Mouse (Mus musculus) naive thymus-derived CD4-positive, alpha-beta T cell, adult 2 months (primary cell): ENCODE measurements around the gene Cap1.

Source experiments
- DNase-seq: peaks from one replicate; pipeline ENCODE4 v3.0.0-alpha.2; 2011; ENCODE audit warnings: low read depth

The Cap1 gene

GRCm38 (mm10) chr4:122885768-122886578 is at the start of gene Cap1:
Cap1 (minus strand) TSS chr4:122886056.
- DNase-seq: peak; percentile 97

- peak; percentile 86 for DNase-seq
These were observed 48.0 kb upstream of the Cap1 start for GRCm38 (mm10) chr4:122933857-122934256.

- DNase-seq: peak; percentile 68
These were observed 47.3 kb upstream of the Cap1 start for GRCm38 (mm10) chr4:122933051-122933591.

- peak; percentile 72 for DNase-seq
These were observed 46.6 kb upstream of the Cap1 start for GRCm38 (mm10) chr4:122932239-122932978.

- no peak for DNase-seq
These were observed 45.2 kb upstream of the Cap1 start for GRCm38 (mm10) chr4:122930939-122931590.

GRCm38 (mm10) chr4:122923392-122924344 is 37.8 kb upstream of the Cap1 start:
- DNase-seq: no peak

GRCm38 (mm10) chr4:122922841-122923240 is 37.0 kb upstream of the Cap1 start:
- no peak for DNase-seq

- DNase-seq: no peak
These were observed 30.1 kb upstream of the Cap1 start for GRCm38 (mm10) chr4:122915985-122916384.

GRCm38 (mm10) chr4:122914186-122914585 is 28.3 kb upstream of the Cap1 start:
- no peak for DNase-seq

GRCm38 (mm10) chr4:122912613-122913012 is 26.8 kb upstream of the Cap1 start:
- peak; percentile 57 for DNase-seq

- peak; percentile 78 for DNase-seq
These were observed 24.7 kb upstream of the Cap1 start for GRCm38 (mm10) chr4:122910577-122910976.

GRCm38 (mm10) chr4:122909572-122910189 is 23.8 kb upstream of the Cap1 start:
- DNase-seq: no peak

- DNase-seq: no peak
These were observed 19.5 kb upstream of the Cap1 start for GRCm38 (mm10) chr4:122905359-122905758.

GRCm38 (mm10) chr4:122903709-122904108 is 17.9 kb upstream of the Cap1 start:
- DNase-seq: no peak

GRCm38 (mm10) chr4:122902156-122902555 is 16.3 kb upstream of the Cap1 start:
- DNase-seq: no peak

- peak; percentile 89 for DNase-seq
These were observed 12.5 kb upstream of the Cap1 start for GRCm38 (mm10) chr4:122898313-122898712.

- no peak for DNase-seq
These were observed 11.9 kb upstream of the Cap1 start for GRCm38 (mm10) chr4:122897750-122898149.

- DNase-seq: peak; percentile 40
These were observed 6.3 kb upstream of the Cap1 start for GRCm38 (mm10) chr4:122892157-122892556.

- no peak for DNase-seq
These were observed 5.7 kb upstream of the Cap1 start for GRCm38 (mm10) chr4:122891597-122891996.

GRCm38 (mm10) chr4:122890881-122891481 is 5.1 kb upstream of the Cap1 start:
- DNase-seq: no peak
